Mouse (Mus musculus): Measurements from ENCODE around the gene Erc2. TPM values are rescaled to one million over a fixed set of nuclear protein-coding genes. Genes with fewer than 3 reads are reported as not detected.

Gene Erc2
- polyA plus RNA-seq, 1 experiment from 2014 or later, result 2.4 TPM

DNA sequence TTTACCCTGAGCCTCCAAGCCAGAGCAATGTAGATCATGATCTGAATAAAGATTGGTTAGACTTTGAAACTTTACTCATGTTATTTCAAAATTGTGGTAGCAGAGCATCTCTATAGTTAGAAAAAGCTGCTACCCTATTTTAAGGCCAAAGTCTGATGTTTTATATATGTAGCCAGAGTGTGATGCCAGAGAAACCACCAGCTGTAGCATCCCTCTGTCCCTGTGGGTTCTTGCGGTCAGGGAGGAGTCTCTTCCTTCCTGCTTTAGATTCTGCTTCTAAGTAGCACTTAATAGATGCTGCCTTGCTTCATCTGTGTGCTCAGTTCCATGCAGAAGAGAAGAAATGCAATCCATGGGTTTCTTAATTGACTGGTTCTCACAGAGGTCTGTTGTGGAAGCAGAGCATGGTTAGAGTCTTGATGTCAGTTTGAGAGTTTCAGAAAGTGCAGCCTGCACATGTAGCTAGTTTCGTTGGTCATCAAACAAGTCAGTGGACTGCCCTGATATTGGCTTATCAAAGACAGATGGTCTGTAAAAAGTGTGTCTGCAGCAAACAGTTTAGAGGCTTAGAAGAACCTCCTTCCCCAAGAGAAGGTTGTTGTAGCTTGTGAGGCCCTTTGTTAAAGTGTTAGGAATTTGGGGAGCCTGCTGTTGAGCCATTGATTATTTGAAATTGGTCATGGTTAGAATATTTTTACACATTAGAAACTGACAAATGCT, 156.9 kb downstream of the Erc2 start:
- no peak overlapping the region for H3K9ac ChIP-seq
- 74% methylated on average over 2 of the region's 2 CpGs for WGBS
- H3K4me2 ChIP-seq, result no peak overlapping the region
- H3K36me3 ChIP-seq, result no peaks in the 10 kb centered on the region
- no peaks in the 10 kb centered on the region for H3K9me3 ChIP-seq
- H3K27ac ChIP-seq (replicated peaks), result no peak overlapping the region
- H3K4me1 ChIP-seq, result no peaks in the 10 kb centered on the region; the same call in 1 of the 2 replicates
- no peak overlapping the region for H3K4me3 ChIP-seq
- ATAC-seq (ENCODE audit: extremely low read depth, insufficient number of reproducible peaks, low FRiP score, low TSS enrichment), result no peak
- no peaks in the 10 kb centered on the region for H3K27me3 ChIP-seq (replicated peaks)

DNA sequence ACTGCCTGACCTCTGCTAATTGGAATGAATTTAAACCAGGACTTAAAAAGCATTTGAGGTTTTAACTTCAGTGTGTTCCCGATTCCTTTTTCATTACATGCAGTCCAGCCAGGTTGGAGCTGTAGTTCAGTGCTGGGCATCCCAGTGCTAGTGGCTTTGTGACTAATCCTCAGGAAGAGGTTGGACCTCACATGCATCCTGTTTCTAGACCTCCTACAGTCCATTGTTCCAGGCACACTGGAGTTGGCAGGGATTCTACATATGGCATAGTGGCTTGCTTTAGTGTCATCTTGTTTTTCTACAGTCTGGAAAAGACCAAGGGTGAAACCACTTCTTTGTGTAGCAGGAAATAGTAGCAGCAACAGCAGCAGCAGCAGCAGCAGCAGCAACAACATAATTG, 159.0 kb downstream of the Erc2 start:
- H3K9me3 ChIP-seq, result no peaks in the 10 kb centered on the region
- no peak overlapping the region for H3K9ac ChIP-seq
- H3K36me3 ChIP-seq, result no peaks in the 10 kb centered on the region
- no peak for ATAC-seq (ENCODE audit: extremely low read depth, insufficient number of reproducible peaks, low FRiP score, low TSS enrichment)
- no peak overlapping the region for H3K27ac ChIP-seq (replicated peaks)
- H3K4me3 ChIP-seq, result no peak overlapping the region
- H3K4me2 ChIP-seq, result no peak overlapping the region
- no peaks in the 10 kb centered on the region; the same call in 1 of the 2 replicates for H3K4me1 ChIP-seq
- 58% methylated on average over 1 of the region's 1 CpGs for WGBS
- no peaks in the 10 kb centered on the region for H3K27me3 ChIP-seq (replicated peaks)

DNA sequence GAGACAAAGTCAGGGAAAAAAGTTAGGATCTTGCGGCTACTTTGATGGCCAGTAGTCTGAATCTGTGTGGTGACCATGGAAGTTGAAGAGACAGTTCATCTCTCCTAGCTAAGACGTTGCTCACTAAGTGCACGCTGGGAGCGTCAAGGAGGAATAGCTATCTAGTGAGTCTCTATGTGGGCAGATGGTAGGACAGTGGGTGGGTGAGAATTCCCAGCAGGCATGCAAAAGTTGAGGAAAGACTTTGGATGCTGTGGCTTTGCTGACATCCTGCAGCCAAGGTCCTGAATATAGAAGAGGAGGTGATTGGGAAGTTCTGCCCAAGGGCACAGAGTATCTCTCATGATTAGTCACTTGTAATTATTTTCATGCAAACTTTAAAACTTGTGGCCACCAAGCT, 162.6 kb downstream of the Erc2 start:
- Histone ChIP-seq H3K9me3 (no peaks in the 10 kb centered on the region), H3K27me3 (replicated peaks) (no peaks in the 10 kb centered on the region), H3K4me1 (peaks cover 4% of the 10 kb centered on the region; the same call in 1 of the 2 replicates), H3K4me2 (no peak overlapping the region), H3K9ac (no peak overlapping the region), H3K4me3 (no peak overlapping the region), H3K27ac (replicated peaks) (no peak overlapping the region), H3K36me3 (no peaks in the 10 kb centered on the region)
- WGBS, result 75% methylated on average over 4 of the region's 4 CpGs
- ATAC-seq (ENCODE audit: extremely low read depth, insufficient number of reproducible peaks, low FRiP score, low TSS enrichment), result no peak

DNA sequence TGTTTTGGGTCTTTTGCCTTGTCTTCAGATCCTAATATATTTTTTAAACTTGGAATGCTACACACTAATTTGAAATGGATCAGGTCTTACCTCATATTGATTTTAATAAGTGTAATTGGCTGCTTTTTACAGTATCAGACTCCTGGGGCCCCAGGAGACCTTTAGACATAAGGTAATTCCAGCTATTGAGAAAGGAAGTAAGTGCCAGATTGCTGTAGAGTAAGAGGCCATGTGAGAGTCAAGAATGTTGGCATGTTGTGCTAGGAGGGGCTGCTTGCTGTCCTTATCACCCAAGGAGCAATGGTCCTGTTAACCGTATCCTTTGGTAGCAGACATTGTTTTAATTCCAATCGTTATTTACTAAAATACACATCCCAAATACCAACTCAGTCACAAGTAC, 163.3 kb downstream of the Erc2 start:
- Histone ChIP-seq H3K36me3 (no peaks in the 10 kb centered on the region), H3K27ac (replicated peaks) (no peak overlapping the region), H3K9me3 (no peaks in the 10 kb centered on the region), H3K9ac (no peak overlapping the region), H3K4me3 (no peak overlapping the region), H3K4me2 (no peak overlapping the region), H3K27me3 (replicated peaks) (no peaks in the 10 kb centered on the region), H3K4me1 (peaks cover 4% of the 10 kb centered on the region; the same call in 1 of the 2 replicates)
- ATAC-seq (ENCODE audit: extremely low read depth, insufficient number of reproducible peaks, low FRiP score, low TSS enrichment), result no peak
- 55% methylated on average over 2 of the region's 2 CpGs for WGBS

DNA sequence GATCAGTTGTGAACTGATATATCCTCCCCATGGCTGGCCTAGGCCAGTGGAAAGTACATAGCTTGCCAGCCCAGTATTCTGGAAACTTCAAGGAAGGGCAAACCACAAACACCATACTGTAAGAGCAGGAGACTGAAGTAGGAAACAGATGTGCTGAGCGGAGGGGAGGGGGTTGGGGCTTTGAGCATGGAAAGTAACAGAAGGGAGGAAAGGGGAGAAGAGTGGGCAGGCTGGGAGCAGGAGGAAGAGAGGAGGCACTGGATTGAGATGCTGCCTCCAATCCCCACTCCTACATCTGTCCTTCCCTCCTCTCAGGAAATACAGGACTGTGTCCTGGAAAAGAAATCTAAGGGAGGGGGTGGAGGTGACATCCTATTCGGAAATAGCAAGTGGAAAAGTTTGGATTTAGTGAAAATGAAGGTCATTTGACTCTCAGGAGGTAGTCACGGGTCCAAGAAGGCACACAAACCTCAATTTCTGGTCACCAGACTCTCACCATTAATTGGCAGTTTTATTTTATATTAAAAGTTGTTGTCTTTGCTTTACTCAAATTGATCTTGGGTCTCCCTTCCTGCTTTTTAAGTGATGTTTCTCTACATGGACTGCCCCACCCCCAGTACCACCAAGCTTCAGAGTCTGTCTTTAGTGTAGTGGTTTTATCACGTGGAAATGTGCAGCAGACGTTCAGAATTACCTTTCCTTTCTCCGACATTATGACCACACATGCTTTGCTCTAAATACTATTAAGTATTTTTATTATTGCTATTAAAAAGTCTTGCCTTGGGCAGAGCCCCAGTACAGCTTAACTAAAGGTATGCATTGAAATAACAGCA, 167.1 kb downstream of the Erc2 start:
- no peak for ATAC-seq (ENCODE audit: extremely low read depth, insufficient number of reproducible peaks, low FRiP score, low TSS enrichment)
- Histone ChIP-seq H3K27me3 (replicated peaks) (no peaks in the 10 kb centered on the region), H3K9ac (no peak overlapping the region), H3K9me3 (no peaks in the 10 kb centered on the region), H3K27ac (replicated peaks) (peak overlapping the region; percentile 48; the same call in 1 of the 2 replicates), H3K36me3 (no peaks in the 10 kb centered on the region), H3K4me3 (no peak overlapping the region), H3K4me2 (no peak overlapping the region), H3K4me1 (0 out of 2 replicates have a peak, but pooled peaks cover 4% of the 10 kb centered on the region)
- 47% methylated on average over 6 of the region's 6 CpGs for WGBS

DNA sequence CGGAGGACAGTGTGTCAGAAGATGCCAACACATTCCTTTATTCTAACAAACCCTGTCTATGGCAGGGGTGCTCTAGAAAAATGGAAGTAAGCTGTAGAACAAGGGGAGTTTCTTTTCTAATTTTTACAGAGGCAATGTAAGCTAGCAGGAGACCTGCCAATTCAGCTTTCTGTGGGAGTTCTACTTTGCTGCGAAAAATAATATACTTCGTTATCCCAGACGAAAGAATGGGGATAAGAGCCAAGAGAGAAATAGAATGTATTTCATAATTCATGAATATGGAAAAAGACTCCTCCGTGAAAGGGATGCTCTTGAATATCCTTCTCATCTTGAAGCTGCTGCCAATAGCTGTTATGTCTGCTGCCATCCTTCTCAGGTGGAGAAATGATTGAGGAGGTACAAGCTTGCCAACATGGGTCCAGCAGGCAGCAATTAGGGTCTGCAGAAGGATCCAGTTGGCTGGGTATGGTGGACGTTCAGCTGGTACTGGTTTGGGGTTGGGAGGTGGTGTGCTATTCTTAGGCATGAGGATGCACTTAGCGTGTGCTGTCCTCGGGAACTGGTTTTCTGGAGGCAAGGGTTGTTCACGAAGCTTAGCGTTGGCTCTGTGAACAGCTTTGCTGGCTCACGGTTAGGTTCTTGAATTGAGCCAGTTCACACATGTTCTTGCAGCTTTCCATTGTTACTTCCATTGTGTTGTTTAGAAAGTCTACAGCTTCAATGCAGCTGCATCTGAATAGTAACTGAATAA, 176.1 kb downstream of the Erc2 start:
- H3K27ac ChIP-seq (replicated peaks), result no peak overlapping the region
- H3K27me3 ChIP-seq (replicated peaks), result no peaks in the 10 kb centered on the region
- no peak for ATAC-seq (ENCODE audit: extremely low read depth, insufficient number of reproducible peaks, low FRiP score, low TSS enrichment)
- no peak overlapping the region for H3K9ac ChIP-seq
- 72% methylated on average over 11 of the region's 11 CpGs for WGBS
- H3K9me3 ChIP-seq, result no peaks in the 10 kb centered on the region
- H3K4me1 ChIP-seq, result peaks cover 10% of the 10 kb centered on the region
- no peaks in the 10 kb centered on the region for H3K36me3 ChIP-seq
- H3K4me3 ChIP-seq, result no peak overlapping the region
- no peak overlapping the region for H3K4me2 ChIP-seq

DNA sequence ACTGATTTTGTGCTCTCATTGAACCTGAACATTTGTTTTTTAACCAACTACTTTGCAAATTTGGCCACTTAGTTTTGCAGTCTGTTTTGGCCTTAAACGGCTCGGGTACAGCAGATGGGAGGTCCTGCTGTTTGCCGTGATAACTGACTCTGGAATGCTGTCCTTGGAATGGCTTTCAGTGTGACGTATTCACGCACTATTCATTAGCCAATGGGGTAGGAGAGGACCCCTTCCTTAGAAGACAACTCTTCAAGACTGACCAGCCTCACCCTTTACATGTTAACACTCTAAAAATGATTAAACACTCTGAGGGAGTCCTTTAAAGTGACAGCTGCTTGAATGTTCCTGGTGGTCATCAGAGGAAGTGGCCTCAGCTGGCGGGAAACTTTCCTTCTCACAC, 178.5 kb downstream of the Erc2 start:
- Histone ChIP-seq H3K27ac (replicated peaks) (no peak overlapping the region), H3K9me3 (0 out of 2 replicates have a peak, but pooled peaks cover 3% of the 10 kb centered on the region), H3K4me1 (peaks cover 6% of the 10 kb centered on the region), H3K9ac (no peak overlapping the region), H3K27me3 (replicated peaks) (no peaks in the 10 kb centered on the region), H3K36me3 (no peaks in the 10 kb centered on the region), H3K4me2 (peak overlapping the region; percentile 44), H3K4me3 (no peak overlapping the region)
- ATAC-seq (ENCODE audit: extremely low read depth, insufficient number of reproducible peaks, low FRiP score, low TSS enrichment), result no peak
- WGBS, result 18% methylated on average over 6 of the region's 6 CpGs

DNA sequence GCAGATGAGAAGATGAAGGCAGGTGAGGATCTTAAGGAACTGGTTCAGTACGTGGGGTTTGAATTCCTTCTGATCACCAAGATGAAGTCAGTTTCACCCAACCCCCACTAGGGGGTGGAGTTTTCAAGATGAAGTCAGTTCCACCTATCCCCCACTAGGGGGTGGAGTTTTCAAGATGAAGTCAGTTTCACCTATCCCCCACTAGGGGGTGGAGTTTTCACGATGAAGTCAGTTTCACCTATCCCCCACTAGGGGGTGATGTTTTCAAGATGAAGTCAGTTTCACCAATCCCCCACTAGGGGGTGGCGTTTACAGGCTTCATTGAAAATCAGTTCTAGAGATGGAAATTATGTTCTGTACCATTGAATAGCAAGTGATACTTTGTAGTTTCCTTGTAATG, 181.7 kb downstream of the Erc2 start:
- H3K9me3 ChIP-seq, result 0 out of 2 replicates have a peak, but pooled peaks cover 3% of the 10 kb centered on the region
- no peak for ATAC-seq (ENCODE audit: extremely low read depth, insufficient number of reproducible peaks, low FRiP score, low TSS enrichment)
- no peak overlapping the region for H3K9ac ChIP-seq
- WGBS, result 86% methylated on average over 3 of the region's 3 CpGs
- no peaks in the 10 kb centered on the region for H3K27me3 ChIP-seq (replicated peaks)
- no peak overlapping the region for H3K4me2 ChIP-seq
- H3K27ac ChIP-seq (replicated peaks), result no peak overlapping the region
- H3K4me1 ChIP-seq, result peaks cover 14% of the 10 kb centered on the region
- H3K4me3 ChIP-seq, result no peak overlapping the region
- H3K36me3 ChIP-seq, result no peaks in the 10 kb centered on the region

DNA sequence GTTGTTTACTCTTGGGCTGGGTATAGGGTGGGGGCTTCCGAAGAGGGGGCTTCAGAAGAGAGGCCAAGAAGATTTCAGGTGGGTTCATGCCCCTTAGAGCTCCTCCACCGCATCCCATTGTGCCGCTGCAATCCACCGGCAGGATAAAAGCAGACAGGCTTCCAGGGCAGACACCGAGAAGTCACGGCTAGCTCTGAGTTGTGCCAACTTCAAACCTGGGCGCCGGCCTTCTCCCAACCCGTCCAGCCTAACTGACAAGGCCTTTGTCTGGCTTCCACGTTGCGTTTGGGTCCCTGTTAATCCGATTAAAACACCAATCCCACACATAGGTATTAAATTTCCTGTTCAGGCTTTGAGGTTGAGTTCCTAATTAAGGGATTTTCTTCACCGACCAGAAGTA, 182.8 kb downstream of the Erc2 start:
- 0 out of 2 replicates have a peak, but pooled peaks cover 3% of the 10 kb centered on the region for H3K9me3 ChIP-seq
- no peak overlapping the region for H3K4me3 ChIP-seq
- no peaks in the 10 kb centered on the region for H3K27me3 ChIP-seq (replicated peaks)
- 84% methylated on average over 13 of the region's 13 CpGs for WGBS
- peaks cover 17% of the 10 kb centered on the region for H3K4me1 ChIP-seq
- ATAC-seq (ENCODE audit: extremely low read depth, insufficient number of reproducible peaks, low FRiP score, low TSS enrichment), result no peak
- no peak overlapping the region for H3K27ac ChIP-seq (replicated peaks)
- no peak overlapping the region for H3K4me2 ChIP-seq
- H3K9ac ChIP-seq, result no peak overlapping the region
- no peaks in the 10 kb centered on the region for H3K36me3 ChIP-seq

DNA sequence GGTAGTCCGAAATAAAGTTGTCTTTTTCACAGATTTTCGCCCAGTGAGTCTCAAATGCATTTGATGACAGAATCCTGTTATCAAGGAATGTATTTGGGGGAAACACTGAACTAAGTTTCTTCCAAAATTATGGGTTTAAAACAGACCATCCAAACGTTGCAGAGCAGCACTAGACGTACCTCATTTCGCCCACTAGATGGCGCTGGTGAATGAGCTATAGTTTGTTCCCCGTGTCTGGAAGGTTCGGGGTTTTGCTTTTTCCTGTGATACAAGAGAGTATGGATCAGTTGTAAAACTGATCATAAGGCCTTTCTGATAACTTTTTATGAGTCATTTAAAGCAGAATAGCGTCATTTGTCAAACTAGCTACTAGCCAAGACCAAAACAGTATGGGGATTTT, 185.9 kb downstream of the Erc2 start:
- no peak overlapping the region for H3K27ac ChIP-seq (replicated peaks)
- no peak for ATAC-seq (ENCODE audit: extremely low read depth, insufficient number of reproducible peaks, low FRiP score, low TSS enrichment)

DNA sequence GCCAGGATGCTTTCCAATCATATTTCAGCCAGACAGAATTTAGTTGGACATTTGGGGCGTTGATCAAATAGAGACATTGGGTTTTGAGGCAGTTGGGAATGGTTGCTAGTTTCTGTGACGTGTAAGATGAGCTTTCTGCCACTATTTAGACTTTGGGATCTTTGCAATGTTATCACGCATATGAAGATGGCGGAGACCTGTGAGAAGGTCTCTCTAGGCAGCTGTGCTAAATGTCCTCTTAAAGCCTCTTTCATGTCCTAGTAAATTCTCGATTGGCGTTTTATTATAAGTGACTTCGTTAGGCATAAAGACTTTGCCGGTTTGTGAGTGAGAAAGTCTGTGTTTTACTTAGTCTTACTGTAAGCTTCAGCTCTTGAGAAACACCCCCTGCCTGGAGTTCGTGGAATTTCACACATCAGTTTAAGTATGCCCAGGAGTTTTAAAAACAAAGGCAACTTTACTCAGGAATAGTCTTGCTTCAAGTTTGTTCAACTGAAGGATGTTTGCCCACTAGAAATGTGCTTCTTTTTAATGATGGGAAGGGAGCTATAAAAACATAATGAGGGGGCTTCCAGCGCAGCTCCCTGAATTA, 186.4 kb downstream of the Erc2 start:
- H3K36me3 ChIP-seq, result no peaks in the 10 kb centered on the region
- ATAC-seq (ENCODE audit: extremely low read depth, insufficient number of reproducible peaks, low FRiP score, low TSS enrichment), result no peak
- 0 out of 2 replicates have a peak, but pooled peaks cover 3% of the 10 kb centered on the region for H3K9me3 ChIP-seq
- H3K4me3 ChIP-seq, result no peak overlapping the region
- H3K4me1 ChIP-seq, result peaks cover 16% of the 10 kb centered on the region
- no peaks in the 10 kb centered on the region for H3K27me3 ChIP-seq (replicated peaks)
- no peak overlapping the region for H3K9ac ChIP-seq
- 43% methylated on average over 10 of the region's 10 CpGs for WGBS
- no peak overlapping the region for H3K27ac ChIP-seq (replicated peaks)
- H3K4me2 ChIP-seq, result peak overlapping the region; percentile 54

More for the DNA sequence above, 185.9 kb downstream of the Erc2 start:
- no peak overlapping the region for H3K4me3 ChIP-seq
- peak overlapping the region; percentile 54 for H3K4me2 ChIP-seq
- 0 out of 2 replicates have a peak, but pooled peaks cover 3% of the 10 kb centered on the region for H3K9me3 ChIP-seq
- no peaks in the 10 kb centered on the region for H3K27me3 ChIP-seq (replicated peaks)
- no peak overlapping the region for H3K9ac ChIP-seq
- WGBS, result 3% methylated on average over 9 of the region's 9 CpGs
- H3K36me3 ChIP-seq, result no peaks in the 10 kb centered on the region
- peaks cover 16% of the 10 kb centered on the region for H3K4me1 ChIP-seq

Measured in heart, embryonic 13.5 days (tissue).